Mouse (Mus musculus) hindbrain, embryonic 10.5 days (tissue): ENCODE results near the gene Cdpf1. TPM values are rescaled to one million over a fixed set of nuclear protein-coding genes. Genes with fewer than 3 reads are reported as not detected.
A peak's percentile ranks its signal among the peaks of the same experiment; 100 is the strongest.

Experiments used
- DNase-seq: peaks from one replicate; pipeline ENCODE4 v3.0.0-alpha.2; 2017; ENCODE audit warnings: low spot score
- H3K27ac ChIP-seq: fragments of 300-500 bp; sonication (generic); 2 replicates; pipeline ENCODE4 v1.5.1; 2016; ENCODE audit warnings: mild to moderate bottlenecking, moderate library complexity
- H3K27me3 ChIP-seq: fragments of 300-500 bp; sonication (generic); 2 replicates; pipeline ENCODE4 v1.6.1; 2016; ENCODE audit warnings: mild to moderate bottlenecking; ENCODE audit not compliant: poor library complexity, insufficient read depth, severe bottlenecking
- H3K36me3 ChIP-seq: fragments of 300-500 bp; sonication (generic); 2 replicates; pipeline ENCODE4 v1.6.1; 2016; ENCODE audit warnings: mild to moderate bottlenecking, moderate library complexity
- H3K4me1 ChIP-seq: fragments of 300-500 bp; sonication (generic); replicated peaks from 2 replicates; pipeline ENCODE4 v1.6.1; 2016; ENCODE audit warnings: mild to moderate bottlenecking
- H3K4me3 ChIP-seq: fragments of 300-500 bp; sonication (generic); 2 replicates; pipeline ENCODE4 v1.5.1; 2016; ENCODE audit warnings: mild to moderate bottlenecking, moderate library complexity
- H3K9me3 ChIP-seq: fragments of 300-500 bp; sonication (generic); 2 replicates; pipeline ENCODE4 v1.6.1; 2016; ENCODE audit warnings: mild to moderate bottlenecking, moderate library complexity
- WGBS: fragments of 180-500 bp; shearing (Covaris S2); methylation state at CpG from one replicate; pipeline ENCODE4 v1.1.7; 2016; 5-methylcytosine and 5-hydroxymethylcytosine counted together
- polyA plus RNA-seq: library from polyadenylated mRNA; unstranded; fragments of >200 nt; fragmentation: Nextera tagmentation; extraction: Ambion mirVana; gene quantifications from 2 replicates; pipeline ENCODE4 v1.2.1, GENCODE M21; 2016

Cdpf1 gene
- 30.9 and 31.6 TPM in 2 replicates for polyA plus RNA-seq

GRCm38 (mm10) chr15:85811535-85812277 lies at the start of gene Cdpf1:
Gene Cdpf1, minus strand, starts transcription at chr15:85811697.
- Histone ChIP-seq H3K4me1 (peaks cover 16% of the 10 kb centered on the region), H3K4me3 (peak within 1 kb of the TSS; percentile 85), H3K36me3 (no peaks in the 10 kb centered on the region), H3K27me3 (no peaks in the 10 kb centered on the region), H3K27ac (peak within 1 kb of the TSS; percentile 95), H3K9me3 (peaks cover 9% of the 10 kb centered on the region; the same call in 1 of the 2 replicates)
- DNase-seq = peak; percentile 98
- WGBS = 4% methylated on average over 36 of the region's 36 CpGs

DNA sequence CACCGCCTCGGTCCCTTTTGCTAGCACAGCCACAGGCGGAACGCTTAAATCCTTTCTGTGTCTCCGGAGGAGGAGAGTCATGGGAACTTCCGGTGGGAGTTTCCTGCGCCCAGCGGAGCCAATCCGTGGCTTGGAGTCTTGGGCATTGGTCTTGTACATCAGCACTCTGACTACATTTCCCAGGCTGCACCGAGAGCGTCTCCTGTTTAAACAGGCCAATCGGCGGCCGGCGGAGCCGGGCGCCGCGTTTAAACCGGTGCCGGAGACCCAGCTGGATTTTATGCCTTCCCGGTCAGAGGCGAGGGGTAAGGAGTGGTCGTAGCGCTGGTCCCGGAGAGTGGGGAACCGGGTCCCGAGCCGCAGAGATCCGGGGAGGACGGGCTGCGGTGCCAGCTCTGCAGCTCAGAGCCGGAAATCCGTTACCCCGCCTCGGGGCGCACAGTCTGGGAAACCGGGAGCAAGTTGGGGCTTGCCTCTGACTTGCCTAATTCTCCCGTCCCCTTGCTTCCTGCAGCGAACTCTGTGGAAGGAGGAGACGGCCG lies 48.1 kb upstream of the Cdpf1 start, which contains the start of gene Gtse1:
Gene Gtse1, plus strand, starts transcription at position 256 of the 542 bp plus-strand sequence.
- no peaks in the 10 kb centered on the region for H3K27me3 ChIP-seq
- WGBS = under 1% methylated on average over 42 of the region's 42 CpGs
- no peaks in the 10 kb centered on the region for H3K9me3 ChIP-seq
- peak; percentile 95 for DNase-seq
- peaks cover 29% of the 10 kb centered on the region for H3K36me3 ChIP-seq
- peaks cover 25% of the 10 kb centered on the region for H3K4me1 ChIP-seq
- H3K4me3 ChIP-seq = peak within 1 kb of the TSS; percentile 92
- H3K27ac ChIP-seq = peak within 1 kb of the TSS; percentile 93

GRCm38 (mm10) chr15:85858980-85859489 lies 47.5 kb upstream of the Cdpf1 start:
- H3K4me3 ChIP-seq = peak overlapping the region; percentile 92
- peaks cover 25% of the 10 kb centered on the region for H3K4me1 ChIP-seq
- no peaks in the 10 kb centered on the region for H3K9me3 ChIP-seq
- 15% methylated on average over 15 of the region's 15 CpGs for WGBS
- no peak for DNase-seq
- no peaks in the 10 kb centered on the region for H3K27me3 ChIP-seq
- peak overlapping the region; percentile 93 for H3K27ac ChIP-seq
- peaks cover 23% of the 10 kb centered on the region for H3K36me3 ChIP-seq

- Histone ChIP-seq H3K36me3 (no peaks in the 10 kb centered on the region), H3K9me3 (no peaks in the 10 kb centered on the region), H3K4me3 (no peak overlapping the region), H3K27ac (no peak overlapping the region), H3K4me1 (no peaks in the 10 kb centered on the region), H3K27me3 (no peaks in the 10 kb centered on the region)
- no peak for DNase-seq
- 82% methylated on average over 12 of the region's 12 CpGs for WGBS
Observed at GRCm38 (mm10) chr15:85851656-85852392, 40.3 kb upstream of the Cdpf1 start.

GRCm38 (mm10) chr15:85845071-85845470 lies 33.6 kb upstream of the Cdpf1 start:
- no peaks in the 10 kb centered on the region for H3K9me3 ChIP-seq
- no peaks in the 10 kb centered on the region for H3K36me3 ChIP-seq
- no peak for DNase-seq
- peaks cover 7% of the 10 kb centered on the region for H3K4me1 ChIP-seq
- no peak overlapping the region for H3K27ac ChIP-seq
- no peak overlapping the region for H3K4me3 ChIP-seq
- no peaks in the 10 kb centered on the region for H3K27me3 ChIP-seq

- DNase-seq = no peak
- 87% methylated on average over 5 of the region's 5 CpGs for WGBS
- H3K27me3 ChIP-seq = no peaks in the 10 kb centered on the region
- H3K9me3 ChIP-seq = no peaks in the 10 kb centered on the region
- no peak overlapping the region for H3K27ac ChIP-seq
- H3K4me1 ChIP-seq = peaks cover 7% of the 10 kb centered on the region
- H3K4me3 ChIP-seq = no peak overlapping the region
- no peaks in the 10 kb centered on the region for H3K36me3 ChIP-seq
Observed at GRCm38 (mm10) chr15:85841796-85842360, 30.4 kb upstream of the Cdpf1 start.

DNA sequence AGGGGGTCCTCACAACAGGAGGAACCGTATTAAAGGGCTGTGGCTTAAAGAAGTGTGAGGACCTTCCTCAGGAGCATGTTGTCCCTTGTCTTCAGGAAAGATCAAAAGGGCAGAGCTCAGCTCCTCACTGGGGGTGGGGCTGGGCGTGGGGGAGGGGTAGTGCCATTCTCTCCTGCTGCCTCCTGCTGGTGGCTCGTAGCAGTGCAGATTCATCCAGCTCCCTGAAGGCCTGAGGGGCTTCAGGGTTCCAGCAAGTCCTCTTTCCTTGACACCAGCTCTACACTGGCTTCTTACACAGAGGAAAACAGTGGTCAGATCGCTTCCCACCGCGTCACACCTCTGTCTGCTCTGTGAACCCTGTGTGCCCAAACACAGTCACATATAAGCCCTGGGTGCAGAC lies 29.5 kb upstream of the Cdpf1 start:
- no peak overlapping the region for H3K27ac ChIP-seq
- peaks cover 1% of the 10 kb centered on the region; the same call in 1 of the 2 replicates for H3K9me3 ChIP-seq
- no peak overlapping the region for H3K4me3 ChIP-seq
- H3K4me1 ChIP-seq = peaks cover 7% of the 10 kb centered on the region
- no peaks in the 10 kb centered on the region for H3K27me3 ChIP-seq
- DNase-seq = peak; percentile 55
- WGBS = 28% methylated on average over 6 of the region's 6 CpGs
- H3K36me3 ChIP-seq = no peaks in the 10 kb centered on the region

- peaks cover 18% of the 10 kb centered on the region for H3K4me1 ChIP-seq
- H3K9me3 ChIP-seq = peaks cover 5% of the 10 kb centered on the region; the same call in 1 of the 2 replicates
- no peaks in the 10 kb centered on the region for H3K36me3 ChIP-seq
- no peak for DNase-seq
- H3K4me3 ChIP-seq = no peak overlapping the region
- 90% methylated on average over 5 of the region's 5 CpGs for WGBS
- H3K27ac ChIP-seq = no peak overlapping the region
- H3K27me3 ChIP-seq = no peaks in the 10 kb centered on the region
Observed at GRCm38 (mm10) chr15:85836887-85837286, 25.4 kb upstream of the Cdpf1 start.

GRCm38 (mm10) chr15:85835335-85835734 lies 23.8 kb upstream of the Cdpf1 start:
- Histone ChIP-seq H3K36me3 (no peaks in the 10 kb centered on the region), H3K4me3 (no peak overlapping the region), H3K4me1 (peaks cover 17% of the 10 kb centered on the region), H3K9me3 (peaks cover 5% of the 10 kb centered on the region; the same call in 1 of the 2 replicates), H3K27ac (no peak overlapping the region), H3K27me3 (peaks cover 2% of the 10 kb centered on the region; the same call in 1 of the 2 replicates)
- WGBS = 68% methylated on average over 3 of the region's 3 CpGs
- DNase-seq = no peak

GRCm38 (mm10) chr15:85832599-85832998 lies 21.1 kb upstream of the Cdpf1 start:
- Histone ChIP-seq H3K4me1 (peaks cover 17% of the 10 kb centered on the region), H3K36me3 (no peaks in the 10 kb centered on the region), H3K27me3 (peaks cover 4% of the 10 kb centered on the region; the same call in 1 of the 2 replicates), H3K27ac (peak overlapping the region; percentile 81), H3K4me3 (peak overlapping the region; percentile 64), H3K9me3 (peaks cover 5% of the 10 kb centered on the region; the same call in 1 of the 2 replicates)
- WGBS = 53% methylated on average over 8 of the region's 8 CpGs
- DNase-seq = no peak

GRCm38 (mm10) chr15:85831954-85832590 lies 20.6 kb upstream of the Cdpf1 start, which contains the start of gene Ttc38:
Gene Ttc38, plus strand, starts transcription at chr15:85832306.
- under 1% methylated on average over 27 of the region's 27 CpGs for WGBS
- peak; percentile 81 for DNase-seq
- Histone ChIP-seq H3K27ac (peak within 1 kb of the TSS; percentile 81), H3K36me3 (no peaks in the 10 kb centered on the region), H3K4me1 (peaks cover 17% of the 10 kb centered on the region), H3K4me3 (peak within 1 kb of the TSS; percentile 64), H3K9me3 (peaks cover 5% of the 10 kb centered on the region; the same call in 1 of the 2 replicates), H3K27me3 (peaks cover 4% of the 10 kb centered on the region; the same call in 1 of the 2 replicates)

- H3K36me3 ChIP-seq = no peaks in the 10 kb centered on the region
- 74% methylated on average over 5 of the region's 5 CpGs for WGBS
- H3K27me3 ChIP-seq = peaks cover 4% of the 10 kb centered on the region; the same call in 1 of the 2 replicates
- no peaks in the 10 kb centered on the region for H3K9me3 ChIP-seq
- H3K4me3 ChIP-seq = no peak overlapping the region
- no peak for DNase-seq
- H3K27ac ChIP-seq = no peak overlapping the region
- H3K4me1 ChIP-seq = peaks cover 17% of the 10 kb centered on the region
Observed at GRCm38 (mm10) chr15:85829470-85829869, 18.0 kb upstream of the Cdpf1 start.
